Mouse (Mus musculus): ENCODE measurements around the gene Dennd6b. TPM values are rescaled to one million over a fixed set of nuclear protein-coding genes. Genes with fewer than 3 reads are reported as not detected.

The Dennd6b gene
- polyA plus RNA-seq (2015; fragmentation: Nextera tagmentation; extraction: Ambion mirVana), result 4.1 and 5.3 TPM in 2 replicates

DNA sequence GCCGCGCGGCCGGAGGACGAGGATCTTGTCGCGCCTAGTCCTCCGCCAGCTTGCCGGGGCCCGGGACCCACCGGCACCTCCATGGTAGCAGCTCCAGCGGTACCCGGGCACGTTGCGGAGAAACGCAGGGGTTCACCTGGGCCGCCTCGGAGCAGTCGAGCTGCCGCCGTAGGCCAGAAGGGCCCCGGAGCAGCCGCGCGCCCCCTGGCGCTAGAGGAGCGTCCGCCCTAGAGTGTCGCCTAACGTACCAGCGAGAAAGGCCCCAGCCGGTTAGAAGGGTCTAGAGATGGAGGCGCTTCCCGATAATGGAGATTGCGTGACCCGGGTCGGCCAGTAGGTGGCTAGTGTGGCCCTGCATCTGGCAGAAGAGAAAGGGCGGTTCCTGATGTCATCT is at the start of gene Dennd6b:
TSS of gene Dennd6b (minus strand) at position 184 of the 394 bp plus-strand sequence.
- Histone ChIP-seq H3K36me3 (ENCODE audit: control insufficient read depth, insufficient read depth, low read length) (no peaks in the 10 kb centered on the region), H3K9ac (ENCODE audit: low read length) (peak within 1 kb of the TSS; percentile 92), H3K27me3 (ENCODE audit: control insufficient read depth, insufficient read depth, low read length) (no peaks in the 10 kb centered on the region), H3K4me2 (replicated peaks; ENCODE audit: low read depth) (peak within 1 kb of the TSS; percentile 68), H3K4me3 (ENCODE audit: low read depth, low read length) (peak within 1 kb of the TSS; percentile 95), H3K9me3 (ENCODE audit: control insufficient read depth, low read length) (no peaks in the 10 kb centered on the region), H3K27ac (replicated peaks) (peak within 1 kb of the TSS; percentile 99), H3K4me1 (replicated peaks; ENCODE audit: control insufficient read depth, insufficient read depth) (0 out of 2 replicates have a peak, but pooled peaks cover 6% of the 10 kb centered on the region)
- WGBS, result under 1% methylated on average over 38 of the region's 38 CpGs
- ATAC-seq (ENCODE audit: low FRiP score, low TSS enrichment) (peak; percentile 99), DNase-seq (ENCODE audit: low spot score) (peak; percentile 96)
- peak; percentile 93 for TF ChIP-seq CTCF (IDR thresholded peaks at IDR 0.05; ENCODE audit: low read depth)
- TF ChIP-seq EP300 (optimal IDR thresholded peaks at IDR 0.05), result no peak

DNA sequence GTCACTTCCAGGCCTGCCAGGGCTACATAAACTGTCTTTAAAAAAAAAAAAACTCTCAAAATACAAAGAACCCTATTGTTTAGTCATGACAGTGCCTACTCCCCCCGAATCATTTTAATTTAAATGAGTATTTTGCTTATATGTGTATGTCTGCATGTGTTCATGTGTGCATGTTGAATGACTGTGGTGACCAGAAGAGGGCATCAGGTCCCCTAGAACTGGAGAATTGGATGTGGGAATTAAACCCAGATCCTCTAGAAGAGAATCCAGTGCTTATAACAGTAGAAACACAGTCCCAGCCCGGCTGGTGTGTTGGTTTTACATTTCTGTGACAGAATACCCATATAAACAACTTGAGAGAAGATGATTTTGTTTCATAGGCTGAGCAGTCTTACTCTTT is 44.7 kb upstream of the Dennd6b start:
- ATAC-seq (ENCODE audit: low FRiP score, low TSS enrichment) (no peak), DNase-seq (ENCODE audit: low spot score) (no peak)
- Histone ChIP-seq H3K27me3 (ENCODE audit: control insufficient read depth, insufficient read depth, low read length) (no peaks in the 10 kb centered on the region), H3K9me3 (ENCODE audit: control insufficient read depth, low read length) (no peaks in the 10 kb centered on the region), H3K4me1 (replicated peaks; ENCODE audit: control insufficient read depth, insufficient read depth) (no peaks in the 10 kb centered on the region), H3K9ac (ENCODE audit: low read length) (no peak overlapping the region), H3K36me3 (ENCODE audit: control insufficient read depth, insufficient read depth, low read length) (no peaks in the 10 kb centered on the region), H3K4me3 (ENCODE audit: low read depth, low read length) (no peak overlapping the region), H3K27ac (replicated peaks) (no peak overlapping the region), H3K4me2 (replicated peaks; ENCODE audit: low read depth) (no peak overlapping the region)
- TF ChIP-seq EP300 (optimal IDR thresholded peaks at IDR 0.05), result no peak
- peak; percentile 68 for TF ChIP-seq CTCF (IDR thresholded peaks at IDR 0.05; ENCODE audit: low read depth)
- WGBS, result 58% methylated on average over 2 of the region's 2 CpGs

DNA sequence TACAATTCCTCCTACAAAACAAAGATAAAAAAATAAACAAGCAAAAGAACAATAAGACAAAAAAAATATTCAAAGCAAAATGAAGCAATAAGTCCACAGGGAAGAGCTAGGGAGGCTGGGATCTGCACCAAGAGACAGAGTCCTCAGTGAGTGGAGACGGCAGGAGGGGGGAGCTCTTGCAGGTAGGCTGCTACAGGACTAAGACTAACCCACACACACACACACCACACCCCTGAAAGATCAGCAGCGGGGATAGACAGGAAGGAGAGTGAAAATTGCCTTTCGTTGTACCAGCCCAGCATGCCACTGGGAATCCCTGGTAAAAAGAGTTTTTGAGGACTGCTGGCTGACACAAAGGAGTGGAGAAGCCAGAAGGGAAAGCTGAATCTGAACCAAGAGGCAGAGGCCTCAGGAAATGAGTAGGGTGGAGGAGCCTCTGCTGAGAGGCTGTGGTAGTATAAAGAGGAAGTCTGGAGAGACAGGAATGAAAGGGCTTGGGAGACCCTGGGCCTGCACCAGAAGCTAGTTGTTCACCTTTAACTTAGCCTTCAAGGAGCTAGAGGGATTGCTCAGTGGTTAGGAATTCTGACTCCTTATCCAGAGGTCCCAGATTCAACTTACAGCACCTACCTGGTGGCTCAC is 43.6 kb upstream of the Dennd6b start:
- Histone ChIP-seq H3K9me3 (ENCODE audit: control insufficient read depth, low read length) (no peaks in the 10 kb centered on the region), H3K9ac (ENCODE audit: low read length) (no peak overlapping the region), H3K36me3 (ENCODE audit: control insufficient read depth, insufficient read depth, low read length) (no peaks in the 10 kb centered on the region), H3K4me2 (replicated peaks; ENCODE audit: low read depth) (no peak overlapping the region), H3K4me3 (ENCODE audit: low read depth, low read length) (no peak overlapping the region), H3K4me1 (replicated peaks; ENCODE audit: control insufficient read depth, insufficient read depth) (no peaks in the 10 kb centered on the region), H3K27me3 (ENCODE audit: control insufficient read depth, insufficient read depth, low read length) (no peaks in the 10 kb centered on the region), H3K27ac (replicated peaks) (no peak overlapping the region)
- 69% methylated on average over 3 of the region's 3 CpGs for WGBS
- TF ChIP-seq CTCF (IDR thresholded peaks at IDR 0.05; ENCODE audit: low read depth), result no peak
- no peak for TF ChIP-seq EP300 (optimal IDR thresholded peaks at IDR 0.05)
- no peak for ATAC-seq (ENCODE audit: low FRiP score, low TSS enrichment)
- no peak for DNase-seq (ENCODE audit: low spot score)

DNA sequence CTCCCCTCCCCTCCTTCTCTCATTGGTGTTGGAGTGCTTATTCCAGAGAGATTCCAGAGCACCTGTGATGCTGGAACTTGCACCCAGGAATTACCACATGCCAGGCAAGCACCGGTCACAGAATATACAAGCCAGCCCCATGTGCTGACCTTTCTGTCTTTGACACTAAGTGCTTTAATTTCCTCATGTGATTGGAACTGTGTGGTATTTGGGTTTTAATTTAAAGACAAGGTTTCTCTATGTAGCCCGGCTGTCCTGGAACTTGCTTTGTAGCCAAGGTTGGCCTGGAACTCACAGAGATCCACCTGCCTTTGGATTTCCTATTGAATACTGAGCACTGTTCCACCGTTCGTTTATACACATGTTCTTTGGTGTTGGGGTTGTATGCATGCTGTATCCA is 37.8 kb upstream of the Dennd6b start:
- no peaks in the 10 kb centered on the region for H3K9me3 ChIP-seq (ENCODE audit: control insufficient read depth, low read length)
- no peak overlapping the region for H3K4me2 ChIP-seq (replicated peaks; ENCODE audit: low read depth)
- H3K4me3 ChIP-seq (ENCODE audit: low read depth, low read length), result no peak overlapping the region
- DNase-seq (ENCODE audit: low spot score), result no peak
- WGBS, result 93% methylated on average over 4 of the region's 4 CpGs
- ATAC-seq (ENCODE audit: low FRiP score, low TSS enrichment), result no peak
- H3K9ac ChIP-seq (ENCODE audit: low read length), result no peak overlapping the region
- H3K27me3 ChIP-seq (ENCODE audit: control insufficient read depth, insufficient read depth, low read length), result no peaks in the 10 kb centered on the region
- TF ChIP-seq CTCF (IDR thresholded peaks at IDR 0.05; ENCODE audit: low read depth), result no peak
- TF ChIP-seq EP300 (optimal IDR thresholded peaks at IDR 0.05), result no peak
- H3K4me1 ChIP-seq (replicated peaks; ENCODE audit: control insufficient read depth, insufficient read depth), result no peaks in the 10 kb centered on the region
- H3K36me3 ChIP-seq (ENCODE audit: control insufficient read depth, insufficient read depth, low read length), result no peaks in the 10 kb centered on the region
- H3K27ac ChIP-seq (replicated peaks), result no peak overlapping the region

DNA sequence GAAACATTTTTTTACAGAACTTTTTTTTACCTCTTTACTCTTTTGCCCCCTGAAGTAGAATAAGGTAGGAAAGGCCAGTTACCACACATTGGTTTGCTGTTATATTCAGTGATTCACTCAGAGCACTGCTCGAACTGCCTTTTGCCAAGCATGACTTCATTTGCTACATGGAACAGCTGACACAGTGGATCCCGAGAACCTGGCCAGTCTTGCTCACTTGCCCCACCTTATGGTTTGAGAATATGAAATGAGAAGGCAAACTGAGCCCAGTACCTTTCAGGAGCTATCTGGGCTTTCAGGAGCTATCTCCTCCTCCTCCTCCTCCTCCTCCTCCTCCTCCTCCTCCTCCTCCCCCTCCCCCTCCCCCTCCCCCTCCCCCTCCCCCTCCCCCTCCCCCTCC is 37.3 kb upstream of the Dennd6b start:
- TF ChIP-seq CTCF (IDR thresholded peaks at IDR 0.05; ENCODE audit: low read depth) (peak; percentile 59), EP300 (optimal IDR thresholded peaks at IDR 0.05) (no peak)
- Histone ChIP-seq H3K27ac (replicated peaks) (no peak overlapping the region), H3K4me1 (replicated peaks; ENCODE audit: control insufficient read depth, insufficient read depth) (no peaks in the 10 kb centered on the region), H3K4me2 (replicated peaks; ENCODE audit: low read depth) (no peak overlapping the region), H3K9me3 (ENCODE audit: control insufficient read depth, low read length) (no peaks in the 10 kb centered on the region), H3K4me3 (ENCODE audit: low read depth, low read length) (no peak overlapping the region), H3K27me3 (ENCODE audit: control insufficient read depth, insufficient read depth, low read length) (no peaks in the 10 kb centered on the region), H3K36me3 (ENCODE audit: control insufficient read depth, insufficient read depth, low read length) (no peaks in the 10 kb centered on the region), H3K9ac (ENCODE audit: low read length) (no peak overlapping the region)
- peak; percentile 18 for DNase-seq (ENCODE audit: low spot score)
- ATAC-seq (ENCODE audit: low FRiP score, low TSS enrichment), result peak; percentile 53; the same call in 1 of the 2 replicates
- WGBS, result 26% methylated on average over 2 of the region's 2 CpGs

DNA sequence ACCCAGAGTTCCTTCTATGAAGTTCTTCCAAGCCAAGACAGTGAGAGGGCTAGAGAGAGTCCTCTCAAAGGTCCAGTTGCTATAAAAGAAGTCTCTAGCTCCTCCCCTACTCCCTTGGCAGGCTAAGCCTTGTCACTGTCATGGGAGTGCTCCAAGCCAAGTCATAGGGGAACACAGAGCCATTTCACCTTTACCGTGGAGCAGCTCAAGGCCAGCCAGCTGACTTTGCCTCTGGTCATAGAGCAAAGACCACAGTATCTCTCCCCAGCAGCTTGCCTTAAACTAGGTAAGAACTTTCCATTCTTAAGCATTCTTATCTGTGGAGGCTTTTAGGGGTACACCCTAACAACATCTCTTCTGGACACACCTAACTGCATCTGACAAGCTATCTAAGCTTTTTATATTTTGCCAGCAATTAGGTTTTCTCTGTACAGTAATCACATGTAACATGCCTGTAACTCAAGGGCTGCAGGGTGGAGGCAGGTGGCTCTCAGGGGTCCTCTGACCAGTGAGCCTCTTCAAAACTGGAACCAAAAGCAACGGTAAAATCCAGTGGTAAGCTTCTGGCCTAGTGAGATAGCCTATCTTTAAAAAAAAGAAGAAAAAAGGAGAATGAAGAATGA is 19.4 kb upstream of the Dennd6b start:
- Histone ChIP-seq H3K9ac (ENCODE audit: low read length) (no peak overlapping the region), H3K27me3 (ENCODE audit: control insufficient read depth, insufficient read depth, low read length) (no peaks in the 10 kb centered on the region), H3K4me1 (replicated peaks; ENCODE audit: control insufficient read depth, insufficient read depth) (0 out of 2 replicates have a peak, but pooled peaks cover 2% of the 10 kb centered on the region), H3K9me3 (ENCODE audit: control insufficient read depth, low read length) (no peaks in the 10 kb centered on the region), H3K36me3 (ENCODE audit: control insufficient read depth, insufficient read depth, low read length) (no peaks in the 10 kb centered on the region), H3K27ac (replicated peaks) (no peak overlapping the region), H3K4me3 (ENCODE audit: low read depth, low read length) (no peak overlapping the region), H3K4me2 (replicated peaks; ENCODE audit: low read depth) (no peak overlapping the region)
- TF ChIP-seq EP300 (optimal IDR thresholded peaks at IDR 0.05) (no peak), CTCF (IDR thresholded peaks at IDR 0.05; ENCODE audit: low read depth) (no peak)
- ATAC-seq (ENCODE audit: low FRiP score, low TSS enrichment), result no peak
- DNase-seq (ENCODE audit: low spot score), result no peak
- WGBS, result 76% methylated on average over 2 of the region's 2 CpGs

Measured in stomach, postnatal 0 days (tissue).